Mouse (Mus musculus): Measurements from ENCODE around the gene Epha4. TPM values are rescaled to one million over a fixed set of nuclear protein-coding genes. Genes with fewer than 3 reads are reported as not detected.

Gene Epha4
- polyA plus RNA-seq, 1 experiment from 2014 or later = 63.6 TPM

GRCm38 (mm10) chr1:77511372-77512058 is 3.4 kb downstream of the Epha4 start:
- 12% methylated on average over 10 of the region's 10 CpGs for WGBS
- no peak overlapping the region for H3K27ac ChIP-seq

GRCm38 (mm10) chr1:77510623-77511022 is 4.3 kb downstream of the Epha4 start:
- H3K4me1 ChIP-seq = peaks cover 36% of the 10 kb centered on the region
- no peak for ATAC-seq (ENCODE audit: insufficient number of reproducible peaks, insufficient read depth, low FRiP score, low TSS enrichment)
- no peak overlapping the region for H3K27ac ChIP-seq
- H3K4me2 ChIP-seq (replicated peaks) = peak overlapping the region; percentile 81
- WGBS = 46% methylated on average over 5 of the region's 5 CpGs
- H3K27me3 ChIP-seq = no peaks in the 10 kb centered on the region
- no peaks in the 10 kb centered on the region for H3K9me3 ChIP-seq
- H3K4me3 ChIP-seq = peak overlapping the region; percentile 75
- H3K9ac ChIP-seq = no peak overlapping the region
- peaks cover 15% of the 10 kb centered on the region for H3K36me3 ChIP-seq

More at GRCm38 (mm10) chr1:77511372-77512058, 3.4 kb downstream of the Epha4 start:
- peak overlapping the region; percentile 75 for H3K4me3 ChIP-seq
- H3K36me3 ChIP-seq = peaks cover 9% of the 10 kb centered on the region
- no peaks in the 10 kb centered on the region for H3K9me3 ChIP-seq
- H3K4me2 ChIP-seq (replicated peaks) = peak overlapping the region; percentile 81
- no peak for ATAC-seq (ENCODE audit: insufficient number of reproducible peaks, insufficient read depth, low FRiP score, low TSS enrichment)
- H3K4me1 ChIP-seq = peaks cover 28% of the 10 kb centered on the region
- H3K27me3 ChIP-seq = no peaks in the 10 kb centered on the region
- H3K9ac ChIP-seq = peak overlapping the region; percentile 82; the same call in 1 of the 2 replicates

DNA sequence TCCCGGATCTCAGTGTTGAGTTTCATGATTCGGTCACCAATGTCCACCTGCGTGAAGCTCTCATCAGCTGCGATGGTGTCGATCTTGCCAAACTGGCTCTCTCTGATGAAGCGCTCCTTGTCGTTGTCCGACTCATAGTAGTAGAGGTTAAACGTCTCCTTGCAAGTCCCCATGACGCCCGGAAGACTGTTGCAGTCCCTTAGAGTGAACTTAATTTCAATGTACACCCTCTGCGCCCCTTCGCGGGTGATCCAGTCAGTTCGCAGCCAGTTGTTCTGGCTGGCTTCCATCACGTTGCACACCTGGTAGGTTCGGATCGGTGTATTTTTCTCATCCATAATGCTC is 8.1 kb downstream of the Epha4 start:
- Histone ChIP-seq H3K27ac (no peak overlapping the region), H3K9me3 (no peaks in the 10 kb centered on the region), H3K4me3 (no peak overlapping the region), H3K9ac (no peak overlapping the region), H3K36me3 (peaks cover 27% of the 10 kb centered on the region), H3K4me2 (replicated peaks) (peak overlapping the region; percentile 46), H3K4me1 (peaks cover 60% of the 10 kb centered on the region), H3K27me3 (no peaks in the 10 kb centered on the region)
- ATAC-seq (ENCODE audit: insufficient number of reproducible peaks, insufficient read depth, low FRiP score, low TSS enrichment) = no peak
- 87% methylated on average over 18 of the region's 18 CpGs for WGBS

DNA sequence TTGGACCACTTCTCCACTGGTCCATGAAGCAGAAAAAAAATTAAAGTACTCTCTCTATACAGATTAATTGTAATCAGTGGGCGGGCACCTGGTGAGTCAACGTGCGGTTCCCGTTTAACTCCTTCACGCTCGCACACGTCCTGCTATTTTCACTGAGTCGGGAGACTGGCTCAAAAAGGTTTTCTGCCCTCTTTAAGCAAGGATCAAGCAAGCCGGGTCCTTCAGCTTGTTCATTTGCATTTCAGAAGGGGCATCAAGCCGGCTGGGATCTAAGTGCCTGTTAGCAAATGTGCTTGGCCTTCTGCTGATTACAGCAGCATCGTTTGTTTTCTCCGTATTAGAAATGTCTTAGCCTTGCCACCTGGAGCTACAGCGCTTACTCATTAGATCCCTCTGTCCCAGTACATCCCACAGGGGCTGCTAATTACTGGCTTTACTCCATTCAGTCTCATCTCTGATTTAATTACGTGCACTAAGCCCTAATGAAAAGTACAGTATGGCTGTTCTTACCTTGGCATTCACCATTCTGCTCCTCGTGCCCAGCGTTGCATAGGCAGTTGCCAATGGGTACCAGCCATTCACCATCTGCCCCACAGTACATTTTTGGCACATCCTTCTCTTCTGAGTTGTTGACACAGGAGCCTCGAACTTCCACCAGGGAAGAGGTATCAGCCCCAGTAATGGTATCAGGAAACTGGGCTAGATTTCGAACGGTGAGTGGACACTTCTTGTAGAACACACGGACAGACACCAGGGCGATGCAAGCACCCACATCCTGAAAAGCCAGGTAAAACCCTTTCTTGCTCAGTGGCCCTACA is 8.6 kb downstream of the Epha4 start:
- H3K9ac ChIP-seq = 0 out of 2 replicates have a peak overlapping the region, but pooled peaks have one; percentile 17
- H3K4me3 ChIP-seq = peak overlapping the region; percentile 25
- H3K4me1 ChIP-seq = peaks cover 55% of the 10 kb centered on the region
- no peak overlapping the region for H3K27ac ChIP-seq
- peaks cover 27% of the 10 kb centered on the region for H3K36me3 ChIP-seq
- no peaks in the 10 kb centered on the region for H3K9me3 ChIP-seq
- 48% methylated on average over 21 of the region's 21 CpGs for WGBS
- H3K27me3 ChIP-seq = no peaks in the 10 kb centered on the region
- no peak for ATAC-seq (ENCODE audit: insufficient number of reproducible peaks, insufficient read depth, low FRiP score, low TSS enrichment)
- H3K4me2 ChIP-seq (replicated peaks) = peak overlapping the region; percentile 46

DNA sequence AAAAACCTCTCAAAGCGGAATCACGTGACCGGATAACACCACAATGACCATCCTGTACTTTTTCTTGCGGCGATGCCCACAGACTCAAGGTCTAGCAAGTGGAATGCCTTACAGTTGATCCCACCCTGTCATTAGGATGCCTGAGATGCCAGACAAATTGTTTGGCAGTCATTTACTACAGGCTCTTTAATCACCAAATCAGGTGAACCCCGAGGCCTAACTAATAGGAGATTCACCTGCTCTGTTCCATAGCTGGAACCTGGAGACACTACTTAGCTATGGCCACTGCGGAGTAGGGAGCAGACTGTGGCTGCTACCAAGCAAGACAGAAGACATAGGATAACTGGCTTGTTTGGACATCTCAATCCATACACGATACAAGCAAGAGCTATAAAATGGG is 9.6 kb downstream of the Epha4 start:
- Histone ChIP-seq H3K4me1 (peaks cover 48% of the 10 kb centered on the region), H3K27ac (no peak overlapping the region), H3K4me3 (peak overlapping the region; percentile 25; the same call in 1 of the 2 replicates), H3K9me3 (no peaks in the 10 kb centered on the region), H3K4me2 (replicated peaks) (peak overlapping the region; percentile 46), H3K36me3 (peaks cover 34% of the 10 kb centered on the region), H3K27me3 (no peaks in the 10 kb centered on the region), H3K9ac (no peak overlapping the region)
- 80% methylated on average over 8 of the region's 8 CpGs for WGBS
- no peak for ATAC-seq (ENCODE audit: insufficient number of reproducible peaks, insufficient read depth, low FRiP score, low TSS enrichment)

DNA sequence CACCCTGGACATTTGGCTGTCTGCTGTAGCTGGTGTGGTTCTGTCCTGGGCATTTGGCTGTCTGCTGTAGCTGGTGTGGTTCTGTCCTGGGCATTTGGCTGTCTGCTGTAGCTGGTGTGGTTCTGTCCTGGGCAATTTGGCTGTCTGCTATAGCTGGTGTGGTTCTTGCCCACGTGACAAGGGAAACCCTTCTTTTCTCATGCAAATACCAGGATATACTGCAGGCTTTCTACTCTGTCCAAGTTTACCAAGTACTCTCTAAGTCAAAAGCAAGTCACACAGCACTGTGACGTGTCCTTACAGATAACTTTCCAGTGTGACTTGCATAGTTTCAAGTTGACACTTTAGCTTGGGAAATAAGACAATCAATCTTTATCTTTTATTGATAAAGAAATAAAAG is 10.1 kb downstream of the Epha4 start:
- Histone ChIP-seq H3K4me2 (replicated peaks) (peak overlapping the region; percentile 46), H3K27me3 (no peaks in the 10 kb centered on the region), H3K36me3 (peaks cover 34% of the 10 kb centered on the region), H3K4me3 (peak overlapping the region; percentile 0; the same call in 1 of the 2 replicates), H3K27ac (no peak overlapping the region), H3K9ac (no peak overlapping the region), H3K9me3 (no peaks in the 10 kb centered on the region), H3K4me1 (peaks cover 48% of the 10 kb centered on the region)
- ATAC-seq (ENCODE audit: insufficient number of reproducible peaks, insufficient read depth, low FRiP score, low TSS enrichment) = no peak
- WGBS = 54% methylated on average over 2 of the region's 2 CpGs

GRCm38 (mm10) chr1:77503711-77504181 is 11.1 kb downstream of the Epha4 start:
- no peaks in the 10 kb centered on the region for H3K27me3 ChIP-seq
- H3K4me1 ChIP-seq = peaks cover 48% of the 10 kb centered on the region
- H3K9ac ChIP-seq = no peak overlapping the region
- no peak for ATAC-seq (ENCODE audit: insufficient number of reproducible peaks, insufficient read depth, low FRiP score, low TSS enrichment)
- 74% methylated on average over 8 of the region's 8 CpGs for WGBS
- H3K9me3 ChIP-seq = no peaks in the 10 kb centered on the region
- peak overlapping the region; percentile 0; the same call in 1 of the 2 replicates for H3K4me3 ChIP-seq
- H3K36me3 ChIP-seq = peaks cover 37% of the 10 kb centered on the region
- peak overlapping the region; percentile 46 for H3K4me2 ChIP-seq (replicated peaks)
- H3K27ac ChIP-seq = no peak overlapping the region

DNA sequence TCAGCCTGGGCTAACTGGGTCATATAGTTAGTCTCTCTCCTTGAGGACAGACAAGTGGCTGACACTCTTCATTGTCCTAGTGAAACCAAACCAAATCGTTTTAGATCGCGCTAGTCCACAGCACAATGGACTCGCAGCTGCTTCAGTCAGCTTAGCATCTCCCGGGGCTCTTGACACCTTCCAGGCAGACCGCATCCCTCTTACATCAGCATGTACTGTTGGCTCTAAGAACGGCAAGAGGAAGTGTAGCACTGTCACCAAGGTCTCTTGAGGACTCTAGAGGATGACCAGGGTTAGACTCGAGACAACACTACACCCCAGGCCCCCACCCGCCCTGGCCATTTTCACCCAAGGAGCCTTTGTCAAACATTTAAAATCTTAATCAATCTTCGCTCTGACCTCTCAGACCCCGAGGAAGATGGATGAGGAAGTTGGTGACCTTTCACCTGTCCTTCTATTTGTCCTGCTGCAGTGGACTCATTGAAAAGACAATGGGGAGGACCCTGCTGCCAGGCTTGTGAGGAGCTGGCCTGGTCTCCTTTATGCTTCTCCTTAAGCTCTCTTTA is 12.3 kb downstream of the Epha4 start:
- no peak overlapping the region for H3K4me3 ChIP-seq
- H3K4me2 ChIP-seq (replicated peaks) = peak overlapping the region; percentile 13; the same call in 1 of the 2 replicates
- no peak overlapping the region for H3K9ac ChIP-seq
- ATAC-seq (ENCODE audit: insufficient number of reproducible peaks, insufficient read depth, low FRiP score, low TSS enrichment) = no peak
- 40% methylated on average over 11 of the region's 11 CpGs for WGBS
- H3K9me3 ChIP-seq = no peaks in the 10 kb centered on the region
- peaks cover 53% of the 10 kb centered on the region for H3K4me1 ChIP-seq
- no peaks in the 10 kb centered on the region for H3K27me3 ChIP-seq
- H3K27ac ChIP-seq = no peak overlapping the region
- H3K36me3 ChIP-seq = peaks cover 37% of the 10 kb centered on the region

DNA sequence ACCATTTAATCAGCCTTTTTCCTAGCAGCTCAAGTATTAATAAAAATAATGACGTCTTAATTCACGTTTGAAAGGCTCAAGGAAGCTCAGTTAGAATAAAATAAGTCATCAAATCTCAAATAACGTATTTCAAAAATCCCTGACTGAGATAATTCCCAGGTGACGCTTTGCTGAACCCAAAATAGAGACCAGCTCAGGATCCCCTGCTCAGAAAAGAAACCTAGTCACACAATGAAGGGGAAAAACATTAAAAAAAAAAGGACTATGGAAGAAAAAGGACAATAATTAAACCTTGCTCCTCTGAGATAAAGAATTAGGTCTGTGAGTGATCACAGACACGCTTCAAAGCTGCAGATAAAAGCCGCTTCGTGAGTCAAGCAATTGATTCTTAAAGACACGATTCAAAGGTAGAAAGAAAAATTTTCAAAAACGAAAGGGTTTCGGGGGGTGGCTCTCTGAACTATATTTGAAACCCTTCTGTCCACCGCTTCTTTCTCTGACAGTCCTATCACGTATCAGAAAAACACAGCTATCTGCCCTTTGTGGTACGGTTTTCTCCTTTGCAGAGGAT is 13.4 kb downstream of the Epha4 start:
- ATAC-seq (ENCODE audit: insufficient number of reproducible peaks, insufficient read depth, low FRiP score, low TSS enrichment) = no peak
- Histone ChIP-seq H3K27ac (no peak overlapping the region), H3K27me3 (no peaks in the 10 kb centered on the region), H3K4me3 (no peak overlapping the region), H3K9me3 (no peaks in the 10 kb centered on the region), H3K9ac (no peak overlapping the region), H3K4me2 (replicated peaks) (no peak overlapping the region), H3K36me3 (peaks cover 32% of the 10 kb centered on the region), H3K4me1 (peaks cover 55% of the 10 kb centered on the region)
- whole genome bisulfite sequencing = 77% methylated on average over 13 of the region's 13 CpGs

DNA sequence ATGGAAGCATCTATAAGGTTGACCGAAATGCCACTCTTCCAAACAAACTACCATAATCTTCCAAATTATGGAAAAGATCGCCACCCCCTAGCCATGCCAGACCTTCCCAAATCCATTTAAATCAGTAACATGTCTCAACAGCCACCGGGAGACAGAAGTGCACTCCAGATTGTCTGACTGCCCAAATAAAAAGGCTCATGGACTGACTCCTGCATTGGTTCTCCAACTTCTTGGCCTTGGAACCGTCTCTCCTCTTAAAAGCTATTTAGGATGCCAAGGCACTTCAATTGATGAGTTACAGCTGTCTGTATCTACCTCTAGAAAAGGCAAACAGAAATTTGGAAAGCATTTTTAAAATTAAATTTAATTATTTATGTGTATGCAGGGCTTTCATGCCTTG is 17.4 kb downstream of the Epha4 start:
- no peaks in the 10 kb centered on the region for H3K27me3 ChIP-seq
- no peak overlapping the region for H3K27ac ChIP-seq
- 47% methylated on average over 4 of the region's 4 CpGs for WGBS
- no peak overlapping the region for H3K9ac ChIP-seq
- H3K9me3 ChIP-seq = no peaks in the 10 kb centered on the region
- ATAC-seq (ENCODE audit: insufficient number of reproducible peaks, insufficient read depth, low FRiP score, low TSS enrichment) = no peak
- 0 out of 2 replicates have a peak, but pooled peaks cover 15% of the 10 kb centered on the region for H3K36me3 ChIP-seq
- H3K4me1 ChIP-seq = peaks cover 41% of the 10 kb centered on the region
- H3K4me3 ChIP-seq = no peak overlapping the region
- H3K4me2 ChIP-seq (replicated peaks) = no peak overlapping the region

DNA sequence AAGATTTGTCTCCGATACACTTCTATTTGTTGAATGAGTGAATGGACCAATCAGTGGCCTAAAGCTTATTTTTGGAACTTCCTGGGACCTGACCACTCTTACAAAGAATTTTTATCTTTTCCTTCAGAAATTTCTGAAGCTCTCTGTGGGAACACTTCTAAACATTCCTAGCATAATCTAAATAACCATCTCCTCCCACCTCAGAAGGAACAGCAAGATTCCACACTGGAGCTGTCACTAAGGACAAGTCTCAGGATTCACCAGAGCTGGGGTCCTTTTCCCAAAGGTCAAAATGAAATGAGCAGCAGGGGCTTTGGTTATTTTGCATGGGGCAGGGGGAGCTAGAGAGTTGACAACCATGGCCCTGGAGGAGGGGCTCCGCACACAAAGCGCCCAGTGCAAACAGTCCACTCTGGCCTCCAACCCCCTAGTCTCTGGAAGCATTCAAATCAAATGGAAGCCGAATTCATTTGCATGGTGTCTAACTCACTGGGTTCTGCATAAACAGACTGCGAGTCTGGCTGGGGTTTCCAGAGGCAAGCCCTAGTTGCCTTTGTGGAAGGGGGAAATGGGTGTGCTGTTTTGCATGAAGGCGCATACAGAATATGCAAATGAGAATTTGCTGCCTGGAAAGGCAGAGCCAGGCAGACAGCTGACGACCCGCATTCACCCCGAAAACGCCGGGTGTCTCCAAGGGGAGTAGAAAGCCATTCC is 18.3 kb downstream of the Epha4 start:
- Histone ChIP-seq H3K9me3 (no peaks in the 10 kb centered on the region), H3K9ac (no peak overlapping the region), H3K4me1 (peaks cover 42% of the 10 kb centered on the region), H3K36me3 (0 out of 2 replicates have a peak, but pooled peaks cover 15% of the 10 kb centered on the region), H3K4me3 (no peak overlapping the region), H3K27ac (no peak overlapping the region), H3K4me2 (replicated peaks) (peak overlapping the region; percentile 32), H3K27me3 (no peaks in the 10 kb centered on the region)
- 9% methylated on average over 11 of the region's 11 CpGs for WGBS
- ATAC-seq (ENCODE audit: insufficient number of reproducible peaks, insufficient read depth, low FRiP score, low TSS enrichment) = no peak
